Mouse (Mus musculus) heart, postnatal 0 days (tissue): ENCODE results near the gene Cenpn.

Source experiments
- CTCF ChIP-seq: IDR thresholded peaks from 2 replicates; pipeline ENCODE4 v1.5.1; 2016; ENCODE audit warnings: antibody characterized with exemption, control low read depth, low read depth
- EP300 ChIP-seq: IDR thresholded peaks from 2 replicates; pipeline ENCODE4 v1.6.1; 2016; ENCODE audit warnings: antibody characterized with exemption, low read depth

DNA sequence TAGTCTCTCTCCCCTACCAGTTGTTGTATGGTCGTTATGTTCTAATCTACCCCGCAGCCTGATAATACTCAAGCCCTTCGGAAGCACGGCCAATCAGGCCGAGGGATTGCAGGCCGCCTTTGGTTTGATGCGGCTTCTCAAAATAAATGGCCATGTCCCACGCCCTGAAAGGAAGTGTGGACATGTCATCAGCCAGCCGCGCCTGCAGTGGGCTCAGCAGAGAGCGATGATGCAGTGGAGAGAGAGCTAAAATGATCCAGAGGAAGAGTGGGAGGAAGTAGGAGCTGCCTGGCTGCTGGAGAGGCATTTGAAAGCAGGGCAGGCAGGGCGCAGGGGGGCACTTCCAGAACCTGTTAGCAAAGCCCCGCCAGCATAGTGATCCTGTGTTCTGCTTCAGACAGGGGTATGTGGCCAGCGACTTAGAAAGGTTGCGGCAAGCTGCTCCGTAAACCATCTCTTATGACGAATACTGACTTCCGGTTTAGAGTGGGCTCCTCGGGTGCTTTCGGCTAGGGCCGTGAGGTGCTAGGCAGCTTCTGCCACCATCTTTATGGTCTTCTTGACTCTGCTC is 24.8 kb downstream of the Cenpn start:
- no peak for TF ChIP-seq CTCF
- no peak for TF ChIP-seq EP300
